Mouse (Mus musculus) lung, postnatal 0 days (tissue): ENCODE data around the gene Gm13691.

Experiments used
- CTCF ChIP-seq: IDR thresholded peaks from 2 replicates; pipeline ENCODE4 v1.5.1; 2016; ENCODE audit warnings: antibody characterized with exemption, mild to moderate bottlenecking
- EP300 ChIP-seq: IDR thresholded peaks from 2 replicates; pipeline ENCODE4 v1.6.1; 2016; ENCODE audit warnings: antibody characterized with exemption, mild to moderate bottlenecking, control low read depth

GRCm38 (mm10) chr2:84025217-84025616, 34.9 kb downstream of the Gm13691 start:
- TF ChIP-seq CTCF = no peak
- TF ChIP-seq EP300 = no peak
